Mouse (Mus musculus) spleen, adult 18-20 months (tissue): Measurements from ENCODE around the gene Irf2bpl.

Experiments
- DNase-seq, 2 experiments: peaks; one replicate each; pipeline ENCODE4 v3.0.0; 2022; ENCODE audit warnings: mixed read lengths in 2 of 2

Gene Irf2bpl

DNA sequence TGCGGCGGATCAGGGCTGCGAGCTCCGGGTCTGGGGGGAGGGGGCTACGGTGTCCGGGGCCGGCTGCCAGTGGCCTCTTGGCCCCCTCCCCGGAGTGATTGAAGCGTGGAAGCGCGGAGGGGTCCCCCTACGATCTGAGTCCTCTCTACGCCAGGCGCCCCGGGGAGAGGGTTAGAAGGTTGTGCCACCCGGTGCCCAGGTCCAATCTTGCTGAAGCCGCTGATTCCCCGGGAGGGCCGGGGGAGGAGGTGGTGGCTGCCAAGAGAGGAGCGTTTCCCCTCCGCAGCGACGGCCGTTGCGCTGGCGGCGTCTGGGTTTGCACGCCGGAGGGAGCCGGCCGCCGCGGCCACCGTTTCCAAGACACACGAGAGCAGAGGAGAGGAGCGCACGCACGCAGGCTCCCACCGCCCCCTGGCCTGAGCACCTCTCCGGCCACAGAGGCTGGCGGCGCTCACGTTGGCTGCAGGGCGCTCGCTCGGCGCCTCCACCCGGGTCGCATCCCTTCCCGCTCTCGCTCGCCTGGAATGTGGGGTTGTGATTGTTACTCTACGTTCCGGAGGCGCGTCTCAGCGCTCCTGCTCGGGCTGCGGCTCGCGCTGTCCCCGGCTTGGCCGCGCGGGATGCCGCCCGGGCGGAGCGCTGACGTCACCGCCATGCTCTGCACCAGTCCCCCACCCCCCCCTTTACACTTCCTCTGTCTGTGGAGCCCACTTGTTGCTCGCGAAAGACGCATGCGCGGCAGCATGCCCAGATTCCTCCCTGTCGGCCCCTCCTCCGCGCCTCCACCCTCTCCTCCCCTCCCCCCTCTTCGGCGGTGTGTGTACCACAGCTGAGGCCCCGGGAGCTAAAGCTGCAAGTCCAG is at the start of gene Irf2bpl:
Gene Irf2bpl, minus strand, starts transcription at position 602 of the 862 bp plus-strand sequence.
- DNase-seq = peak; percentile 97 to 98

DNA sequence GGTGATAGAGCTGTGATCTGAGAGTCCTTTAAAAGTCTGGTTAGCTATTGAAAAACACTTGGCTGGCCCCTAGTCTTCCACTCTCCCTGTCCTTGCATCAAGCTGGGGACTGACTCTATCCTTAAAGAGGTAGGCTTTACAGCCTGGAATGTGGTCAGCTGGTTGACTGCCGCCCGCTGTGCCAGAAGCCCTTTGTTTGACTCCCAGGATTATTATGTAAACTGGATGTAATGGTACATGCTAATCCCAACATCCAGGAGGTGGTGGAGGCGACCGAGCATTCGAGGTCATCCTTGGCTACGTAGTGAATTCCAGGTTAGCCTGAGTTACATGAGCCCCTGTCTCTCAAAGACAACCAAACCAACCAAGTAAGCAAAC is 48.0 kb upstream of the Irf2bpl start:
- no peak for DNase-seq

DNA sequence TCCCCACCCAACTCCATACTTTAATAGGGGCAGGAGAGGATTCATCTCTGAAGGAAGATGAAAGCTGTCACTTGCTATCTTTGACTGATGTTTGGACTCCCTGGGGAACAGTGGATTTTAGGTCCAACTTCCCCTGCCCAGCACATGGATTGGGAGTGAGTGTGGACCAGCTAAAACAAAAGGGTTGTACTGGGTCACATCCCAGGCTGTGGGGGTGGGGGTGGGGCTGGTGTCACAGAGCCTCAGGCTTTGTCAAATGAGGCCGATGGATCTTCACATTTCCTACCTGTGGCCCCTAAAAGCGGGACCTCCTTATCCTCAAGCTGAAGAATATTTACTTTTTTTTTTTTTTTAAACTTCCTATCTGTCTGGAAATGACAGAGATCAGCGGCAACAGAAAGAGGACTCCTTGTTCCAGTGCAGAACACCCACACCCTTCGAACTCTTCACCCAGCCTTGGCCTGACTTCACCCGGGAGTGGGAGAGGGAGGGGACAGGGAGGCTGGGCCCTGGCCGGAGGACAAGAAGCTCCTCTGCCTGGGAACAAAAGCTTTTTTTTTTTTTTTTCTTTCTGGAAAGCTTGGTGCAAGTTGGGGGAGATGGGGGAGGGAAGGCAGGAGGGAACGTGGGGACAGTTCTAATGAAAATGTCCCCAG is 47.4 kb upstream of the Irf2bpl start:
- peak in 1 of 2 experiments; percentile 19 for DNase-seq

- DNase-seq = no peak
Observed at GRCm38 (mm10) chr12:86930934-86931729, 46.5 kb upstream of the Irf2bpl start.

DNA sequence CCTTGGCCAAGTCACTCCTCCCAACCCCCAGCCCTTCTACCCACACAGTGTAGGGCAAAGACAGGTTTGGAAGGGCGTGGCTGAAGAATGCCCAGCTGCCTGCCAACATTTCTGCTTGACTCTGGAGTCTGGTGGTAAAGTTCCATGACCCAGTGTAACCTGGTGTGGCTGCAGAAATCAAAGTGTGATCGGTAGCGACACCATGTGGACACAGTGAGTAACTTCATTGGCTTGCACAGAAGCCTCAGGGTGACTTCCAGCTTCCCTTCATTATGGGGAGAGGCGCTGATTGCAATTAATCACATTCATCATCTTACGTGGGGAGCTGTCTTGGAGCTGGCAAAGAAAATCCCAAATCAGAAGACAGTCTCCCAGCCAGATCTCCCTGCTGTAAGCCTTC is 39.2 kb upstream of the Irf2bpl start:
- peak; percentile 40 to 75 for DNase-seq

DNA sequence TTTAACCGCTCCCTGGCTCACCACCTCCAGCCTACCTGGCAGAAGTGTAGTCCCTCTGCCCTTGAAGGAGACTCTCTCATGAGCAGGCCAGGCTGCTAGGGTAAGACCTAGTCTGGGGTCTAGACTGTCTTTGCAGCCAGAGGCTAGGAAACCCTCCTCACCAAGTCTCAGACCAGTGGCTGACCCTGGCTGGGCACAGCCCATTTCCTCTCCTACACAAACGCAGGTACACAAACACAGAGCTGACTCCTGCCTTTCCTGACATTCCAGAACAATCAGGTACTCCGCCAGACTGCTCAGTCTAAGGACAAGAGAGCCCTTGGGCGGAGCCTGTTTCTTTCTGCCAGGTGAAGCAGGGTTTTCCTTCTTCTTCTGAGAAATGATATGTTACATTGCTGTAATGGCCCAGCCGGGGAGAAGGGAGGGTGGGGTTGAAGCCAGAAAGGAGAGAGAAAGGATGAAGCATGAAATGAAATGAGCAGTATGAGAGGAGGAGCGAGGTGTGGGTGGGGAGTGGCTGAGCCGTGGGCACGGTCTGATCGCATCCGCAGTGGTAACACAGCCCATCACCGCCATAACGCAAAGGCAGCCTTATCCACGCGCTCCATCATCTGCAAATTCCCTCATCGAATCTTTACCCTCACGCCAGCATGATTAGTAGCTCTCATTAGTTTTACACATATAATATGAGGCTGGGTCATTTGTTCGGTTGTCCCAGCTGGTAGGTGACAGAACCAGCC is 34.6 kb upstream of the Irf2bpl start:
- no peak for DNase-seq

- DNase-seq = no peak
Observed at GRCm38 (mm10) chr12:86918361-86918967, 33.9 kb upstream of the Irf2bpl start.

DNA sequence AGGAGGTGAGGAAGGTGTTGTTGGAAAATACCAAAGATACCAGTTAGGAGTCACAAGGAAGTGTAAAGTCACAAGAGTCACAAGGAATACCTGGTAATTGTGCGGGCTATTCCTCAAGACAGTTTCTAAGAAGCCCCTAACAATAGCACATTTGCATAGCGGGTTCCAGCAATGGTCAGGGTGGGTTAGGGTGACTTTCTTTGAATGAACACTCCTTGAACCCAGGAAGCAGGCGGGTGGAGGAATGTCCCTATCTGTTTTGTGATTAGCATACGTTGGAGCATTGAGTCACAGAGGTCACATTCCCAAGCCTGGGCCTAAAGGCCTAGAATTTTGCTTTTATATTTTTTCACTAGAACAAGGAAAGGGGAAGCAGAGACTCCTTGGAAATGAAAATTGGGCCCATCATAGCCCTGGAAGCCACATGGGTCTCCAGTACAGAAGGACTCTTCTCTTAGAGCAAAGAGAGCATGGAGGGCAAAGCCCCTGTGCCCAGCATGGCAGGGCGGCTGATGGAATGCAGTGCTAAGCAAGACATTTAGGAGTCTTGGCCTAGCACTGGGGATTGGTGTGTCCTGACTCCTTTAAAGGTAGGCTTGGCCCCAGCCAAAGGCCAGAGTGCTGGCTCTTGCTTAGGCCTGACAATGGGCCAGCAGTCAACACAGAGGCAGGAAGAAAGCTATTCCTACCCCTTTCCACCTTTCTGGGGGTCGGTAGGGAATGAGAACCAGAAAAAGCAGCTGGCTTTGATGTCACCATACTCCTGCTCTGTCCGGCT is 32.4 kb upstream of the Irf2bpl start:
- no peak for DNase-seq

- no peak for DNase-seq
Observed at GRCm38 (mm10) chr12:86915617-86916016, 31.0 kb upstream of the Irf2bpl start.

GRCm38 (mm10) chr12:86914756-86915155 is 30.2 kb upstream of the Irf2bpl start:
- DNase-seq = no peak

GRCm38 (mm10) chr12:86914351-86914750 is 29.8 kb upstream of the Irf2bpl start:
- DNase-seq = no peak

DNA sequence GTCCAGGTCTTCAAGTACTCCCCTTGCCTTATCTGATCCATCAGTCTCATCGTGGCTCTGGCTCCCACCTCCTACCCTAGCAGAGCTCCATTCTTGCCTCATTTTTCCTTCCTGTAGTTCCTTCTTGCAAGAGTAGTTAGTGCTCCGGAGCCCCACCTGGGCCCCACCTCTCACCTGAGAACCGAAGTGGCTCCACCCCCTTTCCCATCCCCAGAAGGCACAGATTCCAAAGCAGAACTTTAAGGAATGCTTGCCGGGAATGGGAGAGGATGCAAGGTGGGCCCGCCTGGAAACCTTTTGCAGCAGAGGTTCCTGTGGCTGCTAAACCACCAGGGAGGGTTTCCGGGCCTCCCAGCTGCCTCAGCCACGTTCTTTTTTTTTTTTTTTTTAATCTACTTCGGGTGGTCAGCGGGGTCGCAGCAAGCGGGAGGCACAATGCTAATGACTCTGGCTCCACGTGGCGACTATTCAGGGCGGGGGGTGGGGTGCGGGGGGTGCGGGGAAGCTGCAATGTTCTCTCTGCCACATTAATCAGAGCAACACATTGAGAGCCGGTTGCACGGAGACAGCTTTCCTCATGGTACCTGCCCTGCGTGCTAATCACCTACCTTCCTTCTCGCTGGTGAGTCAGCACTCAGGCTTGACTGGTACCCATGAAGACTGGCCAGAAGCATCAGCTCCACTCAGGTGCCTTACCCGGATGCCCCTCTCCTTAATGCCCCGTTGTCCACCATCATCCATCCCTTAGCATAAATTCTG is 27.9 kb upstream of the Irf2bpl start:
- DNase-seq = no peak

DNA sequence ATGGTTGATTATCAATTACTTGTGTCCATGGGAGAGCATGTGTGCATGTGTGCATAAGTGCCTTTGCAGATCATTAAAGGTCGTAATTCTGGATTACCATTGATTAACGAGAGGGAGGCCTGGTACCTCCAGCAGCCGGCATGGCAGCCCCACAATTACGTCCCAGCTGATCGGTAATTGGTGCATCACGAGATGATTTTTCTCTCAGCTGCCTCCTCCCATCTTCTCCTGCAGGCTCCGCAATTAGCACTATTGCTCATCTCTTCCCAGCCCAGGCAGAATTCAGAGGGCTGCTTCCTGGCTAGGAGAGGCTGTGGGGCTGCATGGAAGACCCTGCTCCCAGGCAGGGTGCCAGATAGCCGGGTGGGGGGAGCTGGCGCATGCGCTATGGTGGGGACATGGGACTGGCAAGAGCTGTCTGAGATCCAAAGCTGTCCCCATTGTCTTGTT is 26.9 kb upstream of the Irf2bpl start:
- no peak for DNase-seq

DNA sequence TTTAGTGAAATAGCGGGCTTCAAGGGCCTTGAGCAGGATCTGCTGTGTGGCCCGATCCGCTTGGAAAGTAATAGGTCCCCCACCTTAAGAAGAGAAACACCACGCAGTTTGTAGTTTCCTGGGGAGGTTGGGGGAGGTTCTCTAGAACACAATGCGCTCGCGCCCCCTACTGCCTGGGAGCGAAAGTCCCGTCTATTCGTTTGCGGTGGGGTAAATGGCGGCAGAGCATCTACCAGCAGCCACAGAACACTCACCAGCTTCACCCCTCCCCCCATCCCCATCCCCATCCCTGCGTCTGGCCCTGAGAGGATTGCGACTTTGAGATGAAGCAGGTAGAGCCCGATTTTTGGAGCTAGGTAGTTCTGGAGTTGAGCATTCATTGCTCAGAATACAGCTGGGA is 21.8 kb upstream of the Irf2bpl start:
- peak; percentile 77 to 89 for DNase-seq

DNA sequence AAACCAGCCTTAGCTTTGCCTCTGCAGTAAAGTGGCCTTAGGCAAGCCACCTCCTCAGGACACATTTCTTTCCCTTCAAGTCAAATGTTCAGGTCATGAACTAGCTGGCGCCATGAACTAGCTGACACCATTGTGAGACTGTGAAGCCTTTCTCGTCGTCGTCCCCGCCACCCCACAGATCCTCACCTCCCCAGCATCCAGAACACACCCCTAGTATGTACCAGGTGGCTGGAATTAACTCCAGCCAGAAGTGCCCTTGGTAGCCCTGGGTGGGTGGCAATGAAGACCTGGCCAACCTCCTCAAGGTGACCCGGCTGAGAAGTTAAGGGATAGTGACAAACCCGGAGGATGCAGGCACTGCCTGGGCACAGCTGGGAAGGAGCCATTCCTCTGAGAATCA is 21.3 kb upstream of the Irf2bpl start:
- DNase-seq = no peak

DNA sequence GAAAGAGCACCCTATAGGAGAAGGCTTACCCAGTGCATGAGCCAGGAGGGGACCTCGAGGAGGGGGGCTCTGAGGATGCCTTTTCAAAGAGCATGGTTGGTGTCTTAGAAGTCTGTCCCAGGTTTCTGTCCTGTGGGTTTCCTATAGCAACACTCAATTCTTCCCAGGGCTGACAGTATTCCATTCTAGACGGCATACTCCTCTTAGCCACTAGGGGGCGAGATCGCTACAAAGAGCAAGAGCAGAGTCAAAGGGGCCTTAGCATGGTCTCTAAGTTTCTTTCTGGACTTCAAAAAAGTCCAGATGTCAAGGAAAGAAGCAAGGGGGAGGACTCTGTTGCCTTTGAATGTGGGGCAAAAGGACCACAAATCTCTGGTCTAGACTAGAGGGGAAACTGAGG is 20.6 kb upstream of the Irf2bpl start:
- peak in 1 of 2 experiments; percentile 53 for DNase-seq

DNA sequence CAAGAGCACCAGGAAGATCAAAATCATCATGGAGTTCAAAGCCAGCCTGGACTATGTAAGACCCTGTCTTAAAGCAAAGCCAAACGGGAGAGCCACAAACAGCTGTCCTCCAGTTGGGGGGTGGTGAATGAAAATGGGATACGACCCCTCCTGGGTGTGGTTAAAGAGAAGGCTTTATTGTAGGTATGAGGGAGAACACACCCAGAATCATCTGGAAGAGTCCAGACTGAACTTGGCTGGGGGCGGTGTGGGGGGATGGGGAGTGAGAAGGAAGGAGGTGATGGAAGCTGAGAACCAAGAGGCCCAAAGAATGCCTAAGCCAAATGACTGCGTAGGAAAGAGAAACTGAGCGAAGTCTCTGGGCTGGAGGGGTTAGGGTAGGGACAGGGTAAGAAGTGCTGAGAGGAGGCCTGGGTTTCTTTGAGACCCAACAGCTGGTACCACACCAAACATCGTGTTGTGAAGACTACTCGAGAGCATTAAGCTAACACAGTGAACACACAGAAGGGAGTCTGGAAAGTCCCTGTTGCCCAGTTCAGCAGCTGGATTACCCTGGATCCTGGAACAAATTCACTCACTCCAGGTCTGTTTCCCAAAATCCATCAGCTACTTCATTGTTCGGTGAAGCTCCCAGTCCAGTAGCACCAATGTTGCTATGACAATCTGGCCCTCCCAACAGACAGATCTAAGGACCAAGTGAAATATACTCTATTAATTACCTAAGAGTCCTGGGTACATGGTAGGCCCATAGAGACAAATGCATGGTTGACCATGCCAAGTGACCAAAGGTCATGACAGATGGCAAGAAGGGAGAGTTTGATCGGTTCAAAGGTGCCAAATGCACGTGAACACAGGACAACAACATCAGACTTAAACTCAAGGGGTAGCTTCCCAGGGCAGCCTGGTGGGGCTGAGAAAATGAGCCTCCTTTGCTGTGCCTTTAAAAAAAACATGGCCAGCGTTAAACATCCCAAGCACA is 19.5 kb upstream of the Irf2bpl start:
- no peak for DNase-seq

DNA sequence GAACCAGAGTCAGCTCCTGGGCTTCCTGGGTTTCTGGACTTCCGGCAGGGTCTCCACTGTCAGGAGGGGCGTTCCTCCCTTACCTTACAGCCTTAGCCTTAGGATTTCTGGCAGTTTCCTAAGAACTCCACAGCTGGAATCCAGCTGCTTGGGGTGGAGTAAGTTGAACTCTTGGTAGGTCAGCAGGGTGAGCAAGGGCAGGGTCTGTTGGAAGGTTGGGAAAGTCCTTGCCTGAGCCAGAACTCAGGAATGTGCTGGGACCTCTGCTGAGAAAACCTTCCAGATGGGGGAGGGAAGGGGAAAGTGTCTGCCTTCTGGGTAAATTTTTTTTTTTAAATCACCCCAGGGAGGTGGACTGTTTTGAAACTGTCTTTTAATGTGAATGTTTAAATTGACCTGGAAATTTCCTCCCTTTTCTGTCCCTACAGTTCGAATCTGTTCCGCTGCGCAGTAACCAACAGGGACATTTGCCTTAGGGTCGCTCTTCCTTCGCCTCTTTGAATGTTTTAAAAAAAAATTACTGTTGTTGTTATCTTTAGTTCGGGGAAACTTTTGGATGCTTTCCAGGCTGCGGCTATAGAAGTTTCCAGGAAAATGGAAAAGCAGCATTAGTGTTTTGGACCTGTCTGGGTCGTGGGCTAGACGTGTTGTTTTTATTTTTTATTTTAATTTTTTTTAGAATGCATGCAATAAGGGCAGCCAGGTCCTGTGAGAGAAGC is 15.0 kb upstream of the Irf2bpl start:
- DNase-seq = no peak

- no peak for DNase-seq
Observed at GRCm38 (mm10) chr12:86898448-86898847, 13.8 kb upstream of the Irf2bpl start.
